Mouse (Mus musculus) lung, postnatal 14 days (tissue): ENCODE measurements around the gene Gm8797.
"Not testable (repeated sequence)": the region's sequence is repeated elsewhere in the genome, so short reads cannot be mapped to it uniquely, and the experiment has no call there.

ENCODE experiments used
- DNase-seq: peaks from one replicate; pipeline ENCODE4 v3.0.0; 2021

Gene Gm8797

DNA sequence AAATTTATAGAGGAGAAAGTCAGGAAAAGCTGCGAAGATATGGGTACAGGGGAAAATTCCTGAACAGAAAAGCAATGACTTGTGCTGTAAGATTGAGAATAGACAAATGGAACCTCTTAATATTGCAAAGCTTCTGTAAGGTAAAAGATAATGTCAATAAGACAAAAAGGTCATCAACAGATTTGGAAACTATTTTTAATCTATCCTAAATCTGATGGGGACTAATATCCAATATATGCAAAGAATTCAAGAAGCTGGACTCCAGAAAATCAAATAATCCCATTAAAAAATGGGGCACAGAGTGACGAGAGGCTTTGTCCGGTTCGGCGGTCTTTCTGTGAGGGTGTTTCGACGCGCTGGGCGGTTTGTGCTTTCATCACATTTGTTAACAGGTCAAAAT lies at the start of gene Gm8797:
Gene Gm8797 (plus strand): TSS at position 301 of the 400 bp plus-strand sequence.
- DNase-seq = not testable (repeated sequence)

DNA sequence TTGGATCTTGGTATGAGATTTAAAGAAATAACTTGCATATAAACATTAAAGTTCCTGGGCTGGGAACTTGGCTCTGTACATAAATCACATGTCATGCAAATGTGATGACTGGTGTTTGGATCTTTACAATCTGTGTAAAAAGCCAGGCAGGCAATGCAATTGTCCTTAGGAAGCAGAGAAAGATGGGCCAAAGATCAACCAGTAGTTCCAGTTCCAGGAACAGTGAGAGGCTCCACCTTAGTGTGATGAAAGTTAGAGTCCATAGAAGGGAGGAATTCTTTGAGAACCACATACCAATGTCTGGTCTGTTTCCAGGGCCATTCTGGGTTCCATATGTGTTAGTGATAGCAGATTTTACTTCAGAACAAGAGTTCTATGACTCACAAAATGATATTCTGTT lies 36.1 kb upstream of the Gm8797 start:
- no peak for DNase-seq

DNA sequence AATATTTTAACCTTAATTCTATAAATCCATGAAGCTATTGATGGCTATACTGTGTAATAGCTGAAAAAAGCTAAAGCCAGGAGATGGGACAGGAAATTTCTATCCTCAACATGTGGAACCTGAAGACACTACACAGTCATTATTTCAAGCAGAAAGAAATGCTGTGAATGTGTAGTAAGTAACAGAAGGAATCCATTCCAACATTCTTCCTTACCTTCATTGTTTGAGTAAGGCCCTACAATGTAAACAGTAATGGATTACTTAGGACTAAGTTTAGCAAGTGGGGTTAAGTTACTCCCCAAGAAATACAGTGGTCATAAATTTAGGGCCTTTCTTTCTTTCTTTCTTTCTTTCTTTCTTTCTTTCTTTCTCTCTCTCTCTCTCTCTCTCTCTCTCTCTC lies 17.7 kb upstream of the Gm8797 start:
- DNase-seq = no peak

DNA sequence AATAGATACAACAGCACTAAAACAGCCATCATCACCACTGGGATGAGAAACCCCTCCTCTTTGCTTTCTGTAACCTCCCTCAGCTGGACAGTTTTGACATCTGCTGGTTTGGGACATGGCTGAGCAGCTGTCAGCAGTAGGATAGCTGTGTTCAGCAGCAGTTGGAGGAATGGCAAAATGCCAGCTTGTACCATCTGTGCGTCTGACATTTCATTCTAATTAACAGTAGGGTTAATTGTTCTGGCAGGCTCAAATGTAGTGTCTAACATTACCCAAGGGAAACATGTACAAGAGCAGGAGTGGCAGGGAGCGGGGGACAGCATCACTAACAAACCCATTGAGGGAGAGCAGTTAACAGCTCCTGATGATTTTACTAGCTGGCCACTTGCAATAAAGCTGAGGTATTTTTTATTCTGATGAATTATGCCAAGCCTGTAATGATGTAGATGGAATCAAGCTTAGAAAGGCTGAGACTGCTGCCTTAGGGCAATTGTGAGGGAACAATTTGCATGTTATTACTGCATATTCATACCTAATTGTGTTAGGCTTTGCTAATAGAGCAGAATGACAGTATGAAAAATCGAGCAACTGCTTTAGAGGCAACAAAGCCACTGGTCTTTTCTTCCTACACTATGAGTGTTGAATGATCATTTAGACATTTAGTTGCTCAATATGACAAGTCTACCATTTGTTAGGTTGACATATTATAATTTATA lies 4.3 kb downstream of the Gm8797 start:
- no peak for DNase-seq

DNA sequence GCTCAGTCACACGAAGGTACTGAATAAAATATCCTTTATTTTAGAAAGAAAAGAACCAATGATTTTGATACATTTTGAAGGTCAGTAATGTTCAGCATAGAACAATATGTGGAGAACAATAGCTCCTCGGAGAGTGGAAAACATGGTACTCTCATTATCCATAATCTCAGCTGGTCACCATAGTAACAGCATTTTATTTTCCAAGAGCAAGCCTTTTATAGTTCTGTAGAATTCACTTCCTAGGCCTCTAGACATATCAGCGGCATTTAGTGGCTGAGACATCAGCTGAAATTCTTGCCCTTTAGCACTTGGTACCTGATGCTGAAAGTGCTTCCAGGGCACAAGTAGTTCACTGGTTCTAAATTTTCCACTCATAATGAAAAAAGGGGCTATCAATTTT lies 15.7 kb downstream of the Gm8797 start:
- no peak for DNase-seq

DNA sequence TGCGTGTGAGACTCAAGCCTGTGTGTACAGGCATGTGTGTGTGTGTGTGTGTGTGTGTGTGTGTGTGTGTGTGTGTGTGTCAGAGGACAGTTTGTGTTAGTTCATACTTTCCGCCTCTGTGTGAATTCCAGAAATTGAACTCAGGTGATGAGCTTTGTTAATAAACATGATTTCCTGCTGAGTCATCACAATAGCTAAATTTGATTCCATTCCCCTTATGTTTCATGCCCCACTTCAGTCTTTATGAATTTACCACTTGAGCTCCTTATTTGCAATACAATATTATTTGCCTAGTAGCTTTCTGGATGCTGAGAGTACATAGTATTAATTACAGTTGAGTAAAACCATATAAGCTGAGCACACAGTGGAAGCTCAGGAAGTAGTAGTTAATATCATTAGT lies 26.3 kb downstream of the Gm8797 start:
- DNase-seq = no peak
